Mouse (Mus musculus): ENCODE measurements around the gene Crygb.

GRCm38 (mm10) chr1:65129634-65130180, 47.6 kb upstream of the Crygb start:
- TF ChIP-seq CTCF (IDR thresholded peaks at IDR 0.05; ENCODE audit: insufficient read depth, low read length) (no peak), POLR2A (IDR thresholded peaks at IDR 0.05; ENCODE audit: borderline replicate concordance, extremely low read depth, low read depth, low read length) (no peak)

Measured in lung, adult 2 months (tissue).